ENCODE assay signal across 10 mouse cellular contexts in the genomic region with DNA sequence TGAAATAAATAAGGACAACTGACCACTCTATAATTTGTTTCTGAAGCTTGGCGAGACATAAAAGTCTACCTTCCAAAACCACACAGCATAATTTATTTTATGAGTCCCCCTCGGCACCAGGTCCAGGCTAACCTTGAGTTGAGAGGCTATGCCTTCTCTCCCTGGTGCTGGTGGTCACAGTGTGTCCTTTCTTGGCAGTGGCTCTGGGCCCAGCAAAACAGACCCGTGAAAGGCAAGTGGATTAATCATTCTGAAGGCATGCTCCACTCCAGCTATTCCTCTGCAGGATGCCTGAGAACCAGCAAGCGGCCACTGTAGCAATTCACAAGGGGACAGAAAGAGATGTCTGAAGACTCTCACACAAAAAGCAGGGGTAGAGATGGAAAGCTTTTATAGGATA.
DNase-seq lines count a peak whose midpoint lies in the region; ATAC-seq lines count a peak whose summit lies in the region.
"Had no signal": no experiment of that assay in that cellular context is flagged by ENCODE, and none has a peak within 500 bp of the region (broad histone marks: within the 10 kb centered on the region; RNA-seq: fewer than 3 reads in every experiment).

No protein-coding gene starts in this region.

- H3K4me1 ChIP-seq in lung, embryonic 15.5 days, result peaks cover 15% of the 10 kb centered on the region
- peaks cover 23% of the 10 kb centered on the region for H3K4me1 ChIP-seq in hindbrain, embryonic 13.5 days (replicated peaks)
- peaks cover 15% of the 10 kb centered on the region for H3K4me1 ChIP-seq in limb, embryonic 11.5 days (ENCODE audit: control insufficient read depth, insufficient read depth, low read length)
- H3K4me1 ChIP-seq: megakaryocyte, embryonic 14.5 days had no signal

- H3K27me3 ChIP-seq in lung, embryonic 15.5 days, result no peaks in the 10 kb centered on the region
- peaks cover 8% of the 10 kb centered on the region; the same call in 1 of the 2 replicates for H3K27me3 ChIP-seq in hindbrain, embryonic 13.5 days
- H3K27me3 ChIP-seq in limb, embryonic 11.5 days (ENCODE audit: control insufficient read depth, insufficient read depth, low read length), result no peaks in the 10 kb centered on the region
- H3K27me3 ChIP-seq: heart, embryonic 13.5 days; megakaryocyte, embryonic 14.5 days had no signal

- H3K36me3 ChIP-seq in lung, embryonic 15.5 days, result no peaks in the 10 kb centered on the region
- no peaks in the 10 kb centered on the region for H3K36me3 ChIP-seq in hindbrain, embryonic 13.5 days
- no peaks in the 10 kb centered on the region for H3K36me3 ChIP-seq in limb, embryonic 11.5 days (ENCODE audit: control insufficient read depth, insufficient read depth, low read length)
- H3K36me3 ChIP-seq: heart, embryonic 13.5 days had no signal

- peak overlapping the region; percentile 20 for H3K27ac ChIP-seq in lung, embryonic 15.5 days
- peak overlapping the region; percentile 36 for H3K27ac ChIP-seq in hindbrain, embryonic 13.5 days
- H3K27ac ChIP-seq in limb, embryonic 11.5 days (replicated peaks; ENCODE audit: low read depth, low read length), result peak overlapping the region; percentile 9
- H3K27ac ChIP-seq: heart, embryonic 13.5 days had no signal

- H3K9ac ChIP-seq in lung, embryonic 15.5 days, result no peak overlapping the region
- no peak overlapping the region for H3K9ac ChIP-seq in hindbrain, embryonic 13.5 days
- H3K9ac ChIP-seq in limb, embryonic 11.5 days (ENCODE audit: low read length), result no peak overlapping the region
- H3K9ac ChIP-seq: heart, embryonic 13.5 days had no signal

- DNase-seq in lung, postnatal 25 days (ENCODE audit: low spot score), result no peak
- peak; percentile 36 to 51 for DNase-seq in cerebellum, postnatal 10 days
- peak; percentile 59 for DNase-seq in limb, embryonic 11.5 days (ENCODE audit: low spot score)
- no peak for DNase-seq in urinary bladder, postnatal 10 days (ENCODE audit: low spot score)
- DNase-seq in spleen, postnatal 36 days (ENCODE audit: low spot score in 2 of 2), result no peak
- no peak for DNase-seq in natural killer cell, adult 2 months (ENCODE audit: low spot score in 2 of 2)

- 44% methylated on average over 4 of the region's 4 CpGs for WGBS in lung, embryonic 15.5 days
- WGBS in hindbrain, embryonic 13.5 days, result 38% methylated on average over 4 of the region's 4 CpGs
- 36% methylated on average over 4 of the region's 4 CpGs for WGBS in limb, embryonic 11.5 days

- no peak overlapping the region for H3K4me2 ChIP-seq in lung, embryonic 15.5 days
- no peak overlapping the region for H3K4me2 ChIP-seq in hindbrain, embryonic 13.5 days
- H3K4me2 ChIP-seq in limb, embryonic 11.5 days (ENCODE audit: low read depth, severe bottlenecking), result no peak overlapping the region
- H3K4me2 ChIP-seq: heart, embryonic 13.5 days had no signal

- no peaks in the 10 kb centered on the region for H3K9me3 ChIP-seq in lung, embryonic 15.5 days
- no peaks in the 10 kb centered on the region for H3K9me3 ChIP-seq in hindbrain, embryonic 13.5 days
- H3K9me3 ChIP-seq in limb, embryonic 11.5 days (ENCODE audit: control insufficient read depth, low read length), result no peaks in the 10 kb centered on the region
- H3K9me3 ChIP-seq: heart, embryonic 13.5 days; megakaryocyte, embryonic 14.5 days had no signal

- no peak overlapping the region for H3K4me3 ChIP-seq in lung, embryonic 15.5 days
- H3K4me3 ChIP-seq in hindbrain, embryonic 13.5 days, result no peak overlapping the region
- no peak overlapping the region for H3K4me3 ChIP-seq in limb, embryonic 11.5 days (ENCODE audit: low read depth, low read length)
- H3K4me3 ChIP-seq: heart, embryonic 13.5 days; megakaryocyte, embryonic 14.5 days had no signal

- peak; percentile 61; the same call in 1 of the 2 replicates for ATAC-seq in lung, embryonic 15.5 days (ENCODE audit: borderline replicate concordance, extremely low read depth, low FRiP score, low TSS enrichment)
- peak; percentile 57 for ATAC-seq in hindbrain, embryonic 13.5 days (ENCODE audit: low FRiP score)
- ATAC-seq in limb, embryonic 11.5 days (ENCODE audit: insufficient number of reproducible peaks, low FRiP score, low TSS enrichment, low read depth), result 0 out of 2 replicates have a peak, but pooled peaks have one; percentile 42

Comparison
In these comparisons a context has a peak if more than half of its experiments do, and no peak if none do; other contexts are left out.
1. DNase-seq: peak in cerebellum, postnatal 10 days (2 of 2) and limb, embryonic 11.5 days (single experiment); none in lung, postnatal 25 days (single experiment), urinary bladder, postnatal 10 days (single experiment), spleen, postnatal 36 days (0 of 2) and natural killer cell, adult 2 months (0 of 2).
2. Peak in every context shown above with its lines, with median percentiles within 50 percentile points of each other: ATAC-seq and H3K27ac ChIP-seq.